Mouse (Mus musculus): ENCODE data around the gene Elp6.

Elp6 gene

GRCm38 (mm10) chr9:110358341-110358740, 53.4 kb downstream of the Elp6 start:
- no peak for DNase-seq (ENCODE audit: low read depth, low spot score)

GRCm38 (mm10) chr9:110361299-110361698, 56.3 kb downstream of the Elp6 start:
- no peak for DNase-seq (ENCODE audit: low read depth, low spot score)

GRCm38 (mm10) chr9:110362337-110362736, 57.4 kb downstream of the Elp6 start:
- DNase-seq (ENCODE audit: low read depth, low spot score): no peak

- no peak for DNase-seq (ENCODE audit: low read depth, low spot score)
Observed at GRCm38 (mm10) chr9:110366746-110367145, 61.8 kb downstream of the Elp6 start.

- DNase-seq (ENCODE audit: low read depth, low spot score): no peak
Observed at GRCm38 (mm10) chr9:110369860-110370259, 64.9 kb downstream of the Elp6 start.
